Mouse (Mus musculus) ZHBTc4 (cell line): ENCODE data around the gene Sostdc1.

Experiments
- DNase-seq: peaks from one replicate; pipeline ENCODE4 v3.0.0-alpha.2; 2011; ENCODE audit warnings: low read depth, low spot score

Gene Sostdc1

GRCm38 (mm10) chr12:36313916-36314315, at the start of gene Sostdc1:
Gene Sostdc1 (plus strand): TSS chr12:36314139.
- peak; percentile 77 for DNase-seq

DNA sequence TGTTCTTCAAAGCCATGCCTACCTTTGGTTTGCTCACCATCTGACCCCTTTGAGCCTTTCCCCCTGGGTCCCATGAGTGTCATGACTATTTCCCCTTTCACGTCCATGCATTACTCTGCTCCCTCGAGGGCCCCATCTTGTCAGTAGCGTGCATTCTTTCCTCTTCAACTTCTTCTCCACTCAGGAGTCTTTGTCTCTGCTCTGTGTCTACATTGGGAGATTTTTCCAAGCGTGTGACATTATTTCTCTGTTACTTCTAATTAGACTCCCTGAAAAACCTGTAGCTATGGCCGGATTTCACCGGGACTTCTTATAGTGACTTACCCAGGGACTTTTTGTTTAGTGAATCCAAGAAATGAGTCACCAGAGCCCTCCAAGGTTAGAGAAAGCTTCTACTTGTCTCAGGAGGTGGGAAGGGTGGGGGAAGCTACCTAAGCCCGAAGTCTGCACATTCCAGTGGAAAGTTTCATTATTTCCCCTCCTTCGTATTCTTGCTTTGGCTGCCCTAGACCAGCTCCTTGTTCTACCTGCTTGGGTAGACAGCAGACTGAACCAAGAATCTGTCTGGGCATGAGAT, 46.2 kb upstream of the Sostdc1 start:
- no peak for DNase-seq

DNA sequence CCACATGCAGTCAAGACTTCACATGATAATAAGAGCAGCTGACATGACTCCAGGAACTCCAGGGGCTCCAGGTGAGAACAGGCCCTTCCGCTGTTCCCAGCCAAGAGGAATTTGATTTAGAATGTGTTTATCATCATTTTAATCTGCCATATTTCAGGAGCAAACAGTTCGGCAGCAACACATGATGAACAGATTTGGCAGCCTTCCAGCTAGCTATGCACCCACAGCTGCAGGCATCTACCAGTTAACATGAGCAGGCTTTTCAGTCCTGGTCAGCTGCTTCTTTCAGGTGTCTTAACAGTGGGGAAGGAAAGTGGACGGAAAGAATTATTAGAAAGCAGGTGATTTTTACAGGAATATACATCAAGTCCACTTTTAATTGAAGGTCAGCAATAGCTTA, 39.1 kb upstream of the Sostdc1 start:
- DNase-seq = no peak

GRCm38 (mm10) chr12:36289634-36290033, 24.3 kb upstream of the Sostdc1 start:
- no peak for DNase-seq

GRCm38 (mm10) chr12:36290465-36290864, 23.5 kb upstream of the Sostdc1 start:
- no peak for DNase-seq

DNA sequence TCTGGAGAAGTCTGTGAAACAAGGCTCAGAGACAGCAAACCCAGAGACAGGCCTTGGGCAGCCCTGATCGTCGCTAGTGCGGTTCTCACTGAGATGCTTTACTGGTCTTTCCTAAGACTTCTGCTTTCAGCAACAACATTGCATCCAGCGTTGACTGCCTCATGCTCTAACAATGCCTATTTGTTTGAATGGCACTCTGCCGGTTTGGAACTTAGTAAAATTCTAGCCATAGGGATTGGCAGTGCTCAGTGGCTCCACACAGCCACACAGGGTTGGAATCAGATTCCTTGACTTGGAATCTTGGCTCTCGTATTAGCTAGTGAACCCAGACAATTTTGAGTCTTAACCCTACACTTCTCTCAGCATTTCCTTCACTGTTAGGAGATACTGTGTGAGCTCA, 22.6 kb upstream of the Sostdc1 start:
- DNase-seq = no peak

DNA sequence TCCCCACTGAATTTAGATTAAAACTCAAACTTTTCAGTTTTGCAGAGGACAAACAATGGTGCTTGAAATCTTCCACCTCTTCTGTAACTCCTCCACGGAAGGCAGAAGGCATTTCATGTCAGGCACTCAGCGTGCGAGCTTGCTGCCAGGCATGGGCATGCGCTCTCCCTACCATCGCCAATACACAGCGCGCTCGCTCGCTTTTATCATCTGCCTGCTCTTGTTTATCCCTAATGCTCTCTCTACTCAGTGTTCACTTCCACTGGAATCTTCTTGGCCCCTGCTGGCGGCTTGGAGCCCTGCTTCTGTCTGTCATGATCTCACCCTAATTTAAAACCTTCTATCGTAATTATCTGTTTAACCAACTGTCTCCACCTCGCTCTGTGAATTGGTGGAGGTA, 11.6 kb upstream of the Sostdc1 start:
- DNase-seq = peak; percentile 16

DNA sequence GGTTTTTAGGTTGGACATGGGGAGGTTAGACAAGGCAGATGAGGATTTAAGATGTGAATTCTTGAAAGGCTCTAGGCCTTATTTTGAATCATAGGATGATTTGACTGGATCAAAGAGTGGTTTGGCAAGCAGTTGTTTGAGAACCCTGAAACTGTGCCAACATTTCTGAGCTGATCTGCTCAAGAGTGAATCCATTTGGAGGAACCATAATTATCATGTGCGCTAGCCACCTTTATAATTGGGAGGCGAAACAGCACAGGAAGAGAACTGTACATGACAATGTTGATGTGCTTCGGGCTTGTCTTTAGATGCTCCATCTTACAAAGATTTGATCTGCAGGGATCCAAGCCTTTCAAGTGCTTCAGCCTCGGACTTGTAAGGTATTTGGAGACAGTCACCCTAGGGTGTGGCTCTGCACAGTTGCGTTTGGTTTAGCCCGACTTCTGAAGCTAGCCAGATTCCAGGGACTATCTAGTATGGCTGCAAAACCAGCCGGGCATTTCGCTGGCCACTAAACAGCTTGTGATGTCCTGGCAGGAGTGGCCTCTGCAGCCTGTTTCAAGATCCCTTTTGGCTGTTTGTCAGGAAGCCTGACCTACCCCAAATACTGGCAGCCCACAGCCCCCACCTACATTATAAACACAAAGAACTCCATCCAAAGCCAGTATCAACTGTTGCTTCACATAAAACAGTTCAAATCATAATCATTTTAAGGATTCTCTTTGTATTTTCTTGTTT, 10.9 kb upstream of the Sostdc1 start:
- peak; percentile 26 for DNase-seq

DNA sequence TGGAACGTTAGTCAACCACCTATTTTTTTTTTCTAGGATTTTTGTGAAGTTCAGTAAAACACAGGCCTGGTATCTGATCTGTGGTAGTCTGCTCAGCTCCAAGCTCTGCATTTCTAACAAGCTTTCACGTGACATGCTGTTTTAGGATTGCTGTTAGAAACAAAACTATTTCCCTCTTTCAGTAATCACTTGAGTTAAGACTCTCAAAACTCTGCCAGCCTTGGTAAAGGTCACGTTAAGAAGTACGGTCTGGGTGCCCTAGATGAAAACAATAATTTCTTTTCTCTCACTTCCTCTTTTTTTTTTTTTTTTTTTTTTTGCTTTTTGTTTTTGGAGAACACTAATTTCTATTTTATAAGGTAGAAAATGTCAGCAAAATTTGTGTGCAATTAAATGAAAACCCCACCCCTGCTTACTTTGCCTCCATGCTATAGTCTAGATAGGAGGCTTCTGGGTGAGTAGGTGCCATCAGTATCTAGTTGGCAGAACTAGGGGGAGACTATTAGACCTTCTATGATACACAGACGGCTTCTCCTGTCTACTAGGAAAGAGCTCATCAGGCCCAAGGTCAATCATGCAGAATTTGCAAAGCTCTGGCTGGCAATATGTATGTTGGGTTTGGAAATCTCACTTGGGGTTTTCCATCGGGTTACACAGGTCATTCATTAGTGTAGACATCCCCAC, 5.1 kb upstream of the Sostdc1 start:
- DNase-seq = no peak

DNA sequence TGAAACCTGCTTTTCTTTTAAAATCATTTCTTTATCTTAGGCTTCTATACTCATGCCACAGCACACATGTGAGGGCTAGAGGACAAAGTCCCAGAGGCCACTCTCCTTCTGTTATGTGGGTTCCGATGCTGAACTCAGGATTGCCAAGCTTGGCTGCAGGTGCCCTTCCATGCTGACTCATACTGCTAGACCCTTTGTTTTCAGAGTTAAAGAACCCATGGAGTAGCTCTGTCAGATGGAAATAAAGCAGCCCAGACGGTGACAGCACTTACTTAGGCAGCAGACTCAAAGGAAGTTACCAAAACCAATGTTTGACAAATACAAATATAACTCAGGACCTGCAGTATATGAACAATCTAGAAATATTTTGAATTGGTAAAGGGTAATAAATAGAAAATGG, 924 bp upstream of the Sostdc1 start:
- no peak for DNase-seq

DNA sequence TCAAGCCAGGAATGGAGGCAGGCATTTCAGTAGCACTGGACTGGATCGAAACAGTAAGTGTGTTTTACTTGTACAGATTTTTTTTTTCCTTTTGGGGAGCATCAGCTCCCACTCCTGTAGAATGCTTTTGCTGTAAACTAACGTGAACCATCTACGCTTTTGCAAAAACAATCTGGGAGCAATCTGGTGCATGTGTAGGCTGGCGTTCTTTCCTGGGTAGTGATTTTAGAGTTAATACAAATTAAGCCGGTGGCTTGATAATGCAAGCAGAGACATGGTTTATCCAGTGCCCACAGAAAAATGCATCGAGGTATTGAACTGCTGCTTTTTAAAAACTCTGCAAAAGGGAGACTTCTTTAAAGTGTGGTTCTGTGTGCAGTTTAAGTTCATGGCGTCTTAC, 507 bp downstream of the Sostdc1 start:
- no peak for DNase-seq

- DNase-seq = no peak
These were observed 1.6 kb downstream of the Sostdc1 start for GRCm38 (mm10) chr12:36315527-36315926.

DNA sequence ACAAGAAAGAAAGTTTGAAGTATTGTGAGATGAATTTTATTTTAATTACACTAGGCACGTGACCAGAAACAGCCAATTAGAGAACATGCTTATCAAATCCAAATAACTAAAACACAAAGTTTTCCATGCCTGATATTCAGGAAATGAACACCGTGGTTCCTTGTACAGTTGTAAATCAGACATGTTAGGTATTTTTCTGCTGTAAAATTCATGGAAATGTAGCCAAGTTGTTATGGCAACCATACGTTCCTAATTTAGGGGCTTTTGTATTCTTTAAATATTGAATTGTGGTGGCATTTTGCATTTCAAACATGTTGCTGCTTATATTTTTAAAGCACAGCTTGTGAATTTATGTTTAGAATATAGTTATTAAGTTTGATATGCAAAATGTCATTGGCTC, 2.1 kb downstream of the Sostdc1 start:
- DNase-seq = no peak

DNA sequence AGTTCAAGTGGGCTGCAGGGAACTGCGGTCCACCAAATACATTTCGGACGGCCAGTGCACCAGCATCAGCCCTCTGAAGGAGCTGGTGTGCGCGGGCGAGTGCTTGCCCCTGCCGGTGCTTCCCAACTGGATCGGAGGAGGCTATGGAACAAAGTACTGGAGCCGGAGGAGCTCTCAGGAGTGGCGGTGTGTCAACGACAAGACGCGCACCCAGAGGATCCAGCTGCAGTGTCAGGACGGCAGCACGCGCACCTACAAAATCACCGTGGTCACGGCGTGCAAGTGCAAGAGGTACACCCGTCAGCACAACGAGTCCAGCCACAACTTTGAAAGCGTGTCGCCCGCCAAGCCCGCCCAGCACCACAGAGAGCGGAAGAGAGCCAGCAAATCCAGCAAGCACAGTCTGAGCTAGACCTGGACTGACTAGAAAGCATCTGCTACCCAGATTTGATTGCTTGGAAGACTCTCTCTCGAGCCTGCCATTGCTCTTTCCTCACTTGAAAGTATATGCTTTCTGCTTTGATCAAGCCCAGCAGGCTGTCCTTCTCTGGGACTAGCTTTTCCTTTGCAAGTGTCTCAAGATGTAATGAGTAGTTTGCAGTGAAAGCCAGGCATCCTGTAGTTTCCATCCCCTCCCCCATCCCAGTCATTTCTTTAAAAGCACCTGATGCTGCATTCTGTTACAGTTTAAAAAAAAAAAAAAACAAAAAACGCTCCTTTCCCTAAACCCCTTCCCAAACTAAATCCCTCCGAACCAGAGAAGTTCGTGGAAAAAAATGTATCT, 3.3 kb downstream of the Sostdc1 start:
- DNase-seq = peak; percentile 62

- DNase-seq = no peak
These were observed 3.8 kb downstream of the Sostdc1 start for GRCm38 (mm10) chr12:36317820-36318135.

DNA sequence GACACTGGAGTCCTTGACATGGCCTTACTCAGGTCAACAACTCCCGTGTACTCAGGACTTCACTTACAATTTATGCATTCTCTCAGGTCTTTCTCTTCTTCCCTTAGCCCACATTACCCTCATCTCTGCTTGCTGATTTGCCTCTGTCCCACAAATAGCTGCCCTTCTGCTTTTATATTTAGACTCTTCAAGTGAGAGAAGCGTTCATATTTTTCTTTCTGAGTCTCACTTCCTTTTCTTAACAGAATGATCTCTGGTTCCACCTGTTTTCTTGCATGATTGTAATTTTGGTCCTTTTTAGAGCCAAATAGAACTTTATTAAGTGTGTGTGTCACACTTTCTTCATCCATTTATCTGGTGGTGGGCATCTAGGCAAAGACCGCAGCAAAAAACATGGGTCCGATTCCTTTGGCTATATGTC, 12.2 kb downstream of the Sostdc1 start:
- DNase-seq = no peak

- DNase-seq = no peak
These were observed 18.7 kb downstream of the Sostdc1 start for GRCm38 (mm10) chr12:36332676-36333075.

- DNase-seq = peak; percentile 16
These were observed 19.9 kb downstream of the Sostdc1 start for GRCm38 (mm10) chr12:36333837-36334281.

GRCm38 (mm10) chr12:36344131-36344530, 30.2 kb downstream of the Sostdc1 start:
- peak; percentile 56 for DNase-seq

- DNase-seq = no peak
These were observed 46.1 kb downstream of the Sostdc1 start for GRCm38 (mm10) chr12:36360064-36360463.

- no peak for DNase-seq
These were observed 46.8 kb downstream of the Sostdc1 start for GRCm38 (mm10) chr12:36360693-36361092.

DNA sequence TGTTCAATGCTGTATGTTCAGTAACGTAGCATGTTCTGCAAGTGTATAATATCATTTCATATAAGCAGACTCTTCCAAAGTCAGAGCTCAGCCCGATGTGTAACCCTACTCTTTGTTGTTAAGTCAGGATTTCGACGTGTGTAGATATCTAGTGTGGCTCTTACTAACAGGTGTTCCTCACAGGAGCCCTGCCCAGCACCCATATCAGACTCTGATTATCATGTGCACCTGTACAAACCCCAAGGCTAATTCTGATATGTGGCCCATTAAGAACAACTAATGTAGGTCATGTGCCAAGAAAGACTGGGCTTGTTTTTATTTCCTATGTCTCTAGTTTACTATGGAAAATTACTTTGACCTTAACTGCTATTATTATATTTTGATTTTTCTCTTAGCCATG, 50.1 kb downstream of the Sostdc1 start:
- DNase-seq = no peak
